Mouse (Mus musculus): ENCODE results near the gene Ddo.

Gene Ddo

DNA sequence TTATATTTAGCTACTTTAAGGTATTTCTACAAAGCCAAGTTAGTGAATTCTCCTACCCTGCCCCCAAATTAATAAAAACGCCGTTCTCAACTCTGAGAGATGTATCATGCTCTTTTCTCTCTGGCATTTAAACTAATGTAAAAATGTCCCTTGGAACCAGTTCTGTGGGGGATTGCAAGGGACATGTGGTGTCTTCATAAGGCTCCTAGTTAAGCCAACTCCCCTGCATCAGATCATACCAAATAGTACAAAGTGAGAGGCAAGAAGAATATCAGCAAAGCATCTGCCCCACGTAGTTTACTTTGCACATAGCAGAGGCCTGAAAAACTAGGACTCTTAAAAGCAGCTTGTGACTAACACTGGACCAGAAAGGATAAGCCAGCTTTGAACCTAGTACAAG is 86.9 kb downstream of the Ddo start:
- DNase-seq (ENCODE audit: low spot score in 2 of 2), result no peak

DNA sequence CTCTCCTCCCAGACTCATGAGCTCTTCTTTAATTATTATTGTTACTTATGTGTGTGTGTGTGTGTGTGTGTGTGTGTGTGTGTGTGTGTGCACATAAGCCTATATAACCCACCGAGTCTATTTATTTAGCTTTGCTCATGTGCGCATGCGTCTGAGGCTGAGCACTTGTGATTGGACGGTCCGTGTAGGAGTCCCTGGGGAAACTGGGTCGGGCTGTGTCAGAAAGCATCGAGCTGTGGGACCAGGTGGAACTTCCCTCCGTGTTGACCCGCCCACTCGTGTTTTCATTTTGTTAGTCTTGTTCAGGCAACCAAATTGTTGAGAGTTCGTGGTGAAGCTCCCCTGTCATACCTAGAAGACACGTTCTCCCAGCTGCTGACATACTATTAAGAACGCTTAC is 88.6 kb downstream of the Ddo start:
- no peak for DNase-seq (ENCODE audit: low spot score in 2 of 2)

- no peak for DNase-seq (ENCODE audit: low spot score in 2 of 2)
These were observed 89.3 kb downstream of the Ddo start for GRCm38 (mm10) chr10:40719062-40719461.

GRCm38 (mm10) chr10:40720883-40721282 is 91.1 kb downstream of the Ddo start:
- no peak for DNase-seq (ENCODE audit: low spot score in 2 of 2)

GRCm38 (mm10) chr10:40724342-40724741 is 94.5 kb downstream of the Ddo start:
- DNase-seq (ENCODE audit: low spot score in 2 of 2), result no peak

- no peak for DNase-seq (ENCODE audit: low spot score in 2 of 2)
These were observed 95.3 kb downstream of the Ddo start for GRCm38 (mm10) chr10:40725066-40725465.

DNA sequence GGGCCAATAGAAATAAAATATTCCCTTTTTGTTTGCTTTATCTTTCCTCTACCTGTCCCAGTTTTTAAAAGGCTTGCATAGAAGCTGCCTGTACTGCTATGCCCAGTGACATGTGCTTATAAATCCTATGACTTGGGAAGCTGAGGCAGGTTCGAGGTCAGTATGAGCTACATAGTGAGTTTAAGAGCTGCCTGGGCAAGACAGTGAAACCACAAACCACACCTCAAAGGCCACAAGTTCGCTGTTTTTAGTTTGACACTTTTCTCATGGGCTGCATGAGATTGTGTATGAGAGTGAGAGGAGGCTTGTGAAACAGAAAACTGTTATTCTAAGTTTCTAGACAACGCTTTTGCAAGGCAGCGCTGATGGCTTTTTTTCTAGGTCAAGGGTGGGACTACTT is 95.7 kb downstream of the Ddo start:
- no peak for DNase-seq (ENCODE audit: low spot score in 2 of 2)

DNA sequence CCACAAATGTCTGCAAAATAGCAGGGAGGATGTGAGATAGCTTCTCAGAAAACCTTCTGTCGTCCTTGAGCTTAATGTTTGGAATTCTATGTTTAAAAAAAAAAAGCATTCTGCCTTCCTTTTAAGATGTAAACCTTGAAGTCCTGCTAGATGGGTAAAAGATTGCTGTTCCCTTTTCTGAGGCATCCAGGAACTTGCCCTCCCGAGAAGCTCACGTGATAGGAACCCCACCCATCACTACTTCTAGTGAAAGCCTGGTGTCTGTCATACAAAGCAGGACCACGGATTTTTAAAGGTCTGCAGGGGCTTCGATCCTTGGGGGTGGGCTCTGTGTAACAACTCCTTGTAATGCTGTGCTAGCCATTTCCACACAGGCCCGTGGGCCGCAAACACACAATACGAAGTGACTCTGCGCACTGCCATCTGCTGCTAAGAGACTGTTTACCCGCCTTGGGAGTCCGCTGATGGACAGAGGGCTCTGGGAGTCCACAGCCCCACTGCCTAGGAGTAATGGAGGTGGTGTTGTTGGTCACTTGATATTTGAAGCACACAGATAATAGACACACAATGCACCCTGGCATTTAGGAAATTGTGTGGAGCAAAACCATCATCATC is 96.6 kb downstream of the Ddo start:
- no peak for DNase-seq (ENCODE audit: low spot score in 2 of 2)

DNA sequence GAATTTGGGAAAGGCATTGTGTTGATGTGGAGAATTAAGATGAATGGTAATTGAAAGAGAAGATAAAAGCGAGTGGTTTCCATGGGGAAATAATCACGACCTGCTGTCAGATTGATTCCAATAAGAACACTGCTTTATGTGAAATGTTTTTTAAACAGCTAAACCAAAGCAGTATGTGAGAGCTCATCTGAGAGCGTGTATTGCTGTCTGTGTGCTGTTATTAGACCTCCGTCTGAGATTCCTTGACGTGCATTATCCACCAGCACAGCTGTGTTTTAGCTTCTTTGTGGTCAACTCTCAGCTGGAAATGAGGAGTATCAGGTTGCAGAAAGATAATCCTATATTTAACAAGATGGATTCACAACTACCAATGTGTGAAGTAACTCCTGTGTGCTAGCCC is 97.2 kb downstream of the Ddo start:
- no peak for DNase-seq (ENCODE audit: low spot score in 2 of 2)

DNA sequence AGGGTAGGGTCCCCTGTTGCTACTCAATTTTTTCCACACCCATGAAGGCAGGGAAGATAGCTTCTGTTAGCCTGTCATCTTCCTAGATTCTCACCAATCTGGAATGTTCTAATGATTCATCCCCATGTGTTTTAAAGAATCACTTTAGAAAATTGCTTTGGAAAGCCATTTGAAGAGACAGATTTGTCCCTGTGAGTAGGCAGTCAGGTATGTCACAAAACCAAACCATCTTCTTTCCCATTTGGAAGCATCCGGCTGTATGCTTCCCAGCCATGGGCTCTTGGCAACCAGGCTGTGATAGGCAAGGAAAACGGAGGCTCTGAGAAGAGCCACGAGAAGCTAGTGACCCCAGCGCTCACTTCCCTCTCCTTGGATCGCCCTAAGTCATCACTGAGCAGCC is 100.4 kb downstream of the Ddo start:
- no peak for DNase-seq (ENCODE audit: low spot score in 2 of 2)

Data from heart, adult 9 months (tissue).